Mouse (Mus musculus): Measurements from ENCODE around the gene Adam19. TPM values are rescaled to one million over a fixed set of nuclear protein-coding genes. Genes with fewer than 3 reads are reported as not detected.

Adam19 gene
- polyA plus RNA-seq, 1 experiment: 11.4 TPM

DNA sequence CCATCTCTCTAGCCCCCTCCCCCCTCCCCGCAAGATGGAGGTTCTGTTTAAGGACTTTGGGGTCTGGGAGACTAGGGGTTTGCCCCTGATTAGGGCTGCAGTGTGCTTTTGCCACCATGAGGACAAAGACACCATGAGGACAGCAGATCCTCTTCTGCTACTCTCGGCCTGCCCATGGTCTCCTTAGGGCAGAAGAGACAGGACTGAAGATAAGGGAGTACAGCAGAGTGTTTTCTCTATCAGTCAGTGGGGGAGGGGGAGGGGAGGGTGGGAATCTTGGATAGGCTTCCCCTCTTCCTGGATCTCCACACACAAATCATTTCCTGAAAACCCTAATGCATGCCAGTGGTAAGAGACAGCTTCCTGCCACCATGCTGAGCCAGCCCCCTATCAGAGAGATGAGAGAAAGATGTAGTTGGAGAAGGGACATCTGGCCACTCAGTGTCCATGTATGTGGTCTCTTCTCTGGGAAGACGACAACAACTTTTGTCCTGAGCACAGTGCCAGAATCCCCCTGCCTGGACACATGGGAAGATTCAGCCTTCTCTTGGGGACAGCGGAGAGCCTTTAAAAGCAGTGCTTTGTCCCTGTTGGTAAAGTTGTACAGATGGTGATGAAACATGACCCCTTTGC, 33.4 kb downstream of the Adam19 start:
- Histone ChIP-seq H3K4me3 (replicated peaks; ENCODE audit: insufficient read depth, low read depth, low read length) (no peak overlapping the region), H3K4me1 (ENCODE audit: control insufficient read depth, insufficient read depth, low read length) (no peaks in the 10 kb centered on the region), H3K27me3 (ENCODE audit: control insufficient read depth, insufficient read depth, low read length) (no peaks in the 10 kb centered on the region; the same call in 1 of the 2 replicates), H3K27ac (ENCODE audit: insufficient read depth, low read length) (no peak overlapping the region)
- no peak for DNase-seq
- WGBS: 73% methylated on average over 4 of the region's 4 CpGs
- TF ChIP-seq POLR2A (IDR thresholded peaks at IDR 0.05; ENCODE audit: borderline replicate concordance, insufficient read depth, low read length) (no peak), CTCF (IDR thresholded peaks at IDR 0.05; ENCODE audit: borderline replicate concordance, insufficient read depth, low read depth, low read length) (no peak)

DNA sequence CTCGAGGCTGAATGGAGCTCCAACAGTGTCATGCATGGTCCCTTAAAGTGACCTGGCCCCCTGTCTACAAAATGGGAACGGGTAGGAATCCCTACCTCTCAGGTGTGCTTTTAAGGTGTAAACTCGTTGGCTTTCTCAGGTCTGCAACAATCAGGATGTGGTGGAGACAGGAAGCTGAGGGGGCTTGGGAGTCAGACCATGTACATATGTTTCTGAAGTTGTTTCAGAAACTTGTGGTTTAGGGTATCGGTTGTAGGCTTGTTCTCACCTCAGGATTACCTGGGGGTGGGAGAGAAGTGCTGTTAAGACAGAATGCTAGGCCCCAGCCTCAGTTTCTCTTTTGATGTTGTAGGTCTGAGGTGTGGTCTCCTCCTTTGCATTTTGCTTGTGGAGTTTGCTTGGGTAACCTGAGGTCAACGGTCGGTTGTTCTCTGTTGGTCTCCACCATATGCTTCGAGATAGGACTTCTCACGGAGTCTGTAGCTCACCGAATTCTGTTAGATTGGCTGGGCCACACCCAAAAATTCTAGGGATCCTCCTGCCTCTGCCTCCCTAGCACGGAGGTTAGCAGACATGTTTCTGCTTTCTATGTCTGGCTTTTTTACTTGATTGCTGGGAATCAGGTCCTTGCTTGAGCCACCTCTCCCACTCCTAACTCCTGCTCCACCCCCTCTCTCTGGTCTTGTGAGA, 34.4 kb downstream of the Adam19 start:
- H3K4me3 ChIP-seq (replicated peaks; ENCODE audit: insufficient read depth, low read depth, low read length): no peak overlapping the region
- DNase-seq: no peak
- no peak for TF ChIP-seq CTCF (IDR thresholded peaks at IDR 0.05; ENCODE audit: borderline replicate concordance, insufficient read depth, low read depth, low read length)
- TF ChIP-seq POLR2A (IDR thresholded peaks at IDR 0.05; ENCODE audit: borderline replicate concordance, insufficient read depth, low read length): no peak
- H3K4me1 ChIP-seq (ENCODE audit: control insufficient read depth, insufficient read depth, low read length): no peaks in the 10 kb centered on the region
- 89% methylated on average over 10 of the region's 10 CpGs for WGBS
- no peaks in the 10 kb centered on the region; the same call in 1 of the 2 replicates for H3K27me3 ChIP-seq (ENCODE audit: control insufficient read depth, insufficient read depth, low read length)
- H3K27ac ChIP-seq (ENCODE audit: insufficient read depth, low read length): no peak overlapping the region

DNA sequence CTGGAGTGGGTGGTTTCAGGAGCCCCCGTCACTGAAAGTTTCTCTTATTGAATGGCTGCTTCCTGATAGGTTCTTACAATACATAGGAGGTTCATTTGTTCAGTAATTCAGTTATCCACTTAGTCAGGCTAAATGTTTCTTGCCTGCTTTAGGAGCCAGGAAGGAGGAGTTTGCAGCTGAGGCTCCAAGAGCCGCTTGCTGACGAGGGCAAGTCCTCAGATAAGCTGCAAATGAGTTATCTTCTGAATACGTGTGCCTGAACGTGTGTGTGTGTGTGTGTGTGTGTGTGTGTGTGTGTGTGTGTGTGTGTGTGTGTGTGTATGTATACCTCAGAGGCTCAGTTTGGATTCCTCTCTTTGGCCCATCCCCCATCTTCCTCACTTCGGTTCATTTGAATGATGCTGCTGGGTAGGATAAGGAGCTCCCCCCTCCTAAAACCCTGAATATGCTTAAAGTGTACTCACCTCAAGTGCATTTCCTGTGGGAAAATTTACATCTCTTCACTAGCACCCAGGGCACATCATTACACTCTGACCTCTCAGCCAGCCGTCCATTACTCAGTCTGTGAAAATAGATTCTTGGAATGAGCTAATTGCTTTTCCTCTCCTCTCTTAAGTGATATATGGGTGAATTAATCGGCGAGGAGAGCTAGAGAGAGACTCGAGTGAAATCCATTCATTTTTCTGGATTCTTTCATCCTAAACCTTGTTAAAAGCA, 35.3 kb downstream of the Adam19 start:
- 79% methylated on average over 10 of the region's 10 CpGs for WGBS
- Histone ChIP-seq H3K4me3 (replicated peaks; ENCODE audit: insufficient read depth, low read depth, low read length) (no peak overlapping the region), H3K4me1 (ENCODE audit: control insufficient read depth, insufficient read depth, low read length) (peaks cover 9% of the 10 kb centered on the region), H3K27me3 (ENCODE audit: control insufficient read depth, insufficient read depth, low read length) (no peaks in the 10 kb centered on the region; the same call in 1 of the 2 replicates), H3K27ac (ENCODE audit: insufficient read depth, low read length) (no peak overlapping the region)
- no peak for TF ChIP-seq CTCF (IDR thresholded peaks at IDR 0.05; ENCODE audit: borderline replicate concordance, insufficient read depth, low read depth, low read length)
- no peak for DNase-seq

DNA sequence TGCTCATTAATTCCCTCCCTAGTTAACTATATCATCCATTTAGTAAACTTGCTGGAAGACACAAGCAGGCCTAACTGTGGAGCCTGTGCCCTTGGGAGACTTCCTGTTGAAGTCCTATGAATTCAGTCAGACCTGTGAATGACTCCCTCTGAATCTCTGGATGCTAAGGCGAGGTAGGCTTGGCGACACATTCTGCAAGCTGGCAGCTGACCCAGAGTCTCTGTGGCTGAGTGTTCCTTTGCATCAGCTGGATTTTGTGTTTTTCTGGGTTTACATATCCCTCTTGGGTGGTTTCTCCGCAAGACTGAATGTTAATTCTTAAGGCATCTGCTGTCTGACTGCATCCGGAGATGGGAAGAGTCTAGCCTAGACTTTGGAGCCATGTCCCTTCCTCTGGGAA, 36.3 kb downstream of the Adam19 start:
- peak in 1 of 2 experiments; percentile 34 for DNase-seq
- 40% methylated on average over 4 of the region's 4 CpGs for WGBS
- H3K27ac ChIP-seq (ENCODE audit: insufficient read depth, low read length): no peak overlapping the region

DNA sequence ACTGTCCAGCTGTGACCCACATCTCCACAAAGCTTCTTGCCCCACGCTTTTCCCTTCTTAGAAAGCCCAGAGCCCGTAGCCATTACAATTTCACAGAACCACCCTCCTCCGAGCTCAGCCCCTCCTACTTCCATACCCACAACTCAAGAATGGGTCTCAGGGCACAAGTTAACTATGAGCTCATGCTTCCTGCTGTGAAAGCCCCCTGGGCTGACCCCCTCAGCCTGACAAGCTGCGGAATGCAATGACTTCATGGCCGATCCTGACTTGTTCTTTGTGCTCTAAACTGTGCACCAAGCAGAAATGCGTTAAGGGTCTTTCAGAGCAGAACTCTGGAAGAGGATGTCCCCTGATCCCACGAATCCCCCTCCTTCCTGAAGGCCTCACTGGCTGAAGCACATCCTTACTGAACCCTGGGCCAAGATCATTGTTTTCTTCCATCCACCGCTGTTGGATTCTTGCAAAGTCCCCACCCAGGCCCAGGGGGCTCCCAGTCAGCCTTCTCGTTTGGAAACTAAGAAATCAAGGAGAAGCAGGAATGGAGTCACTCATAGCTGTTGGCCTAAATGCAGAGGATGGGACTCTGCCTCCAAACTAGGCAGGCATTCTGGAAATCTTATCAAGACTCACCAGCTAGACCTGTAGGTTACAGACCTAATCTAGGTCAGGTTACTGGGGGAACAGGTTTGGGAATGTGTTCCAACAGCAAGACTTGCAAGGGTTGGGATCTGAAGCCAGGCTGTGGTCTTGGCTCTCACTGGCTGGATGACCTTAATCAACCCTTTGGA, 39.9 kb downstream of the Adam19 start:
- DNase-seq: peak in 1 of 2 experiments; percentile 58
- 0 out of 2 replicates have a peak overlapping the region, but pooled peaks have one; percentile 11 for H3K27ac ChIP-seq (ENCODE audit: insufficient read depth, low read length)
- H3K4me3 ChIP-seq (replicated peaks; ENCODE audit: insufficient read depth, low read depth, low read length): no peak overlapping the region
- 87% methylated on average over 9 of the region's 9 CpGs for WGBS
- H3K4me1 ChIP-seq (ENCODE audit: control insufficient read depth, insufficient read depth, low read length): peaks cover 19% of the 10 kb centered on the region
- TF ChIP-seq POLR2A (IDR thresholded peaks at IDR 0.05; ENCODE audit: borderline replicate concordance, insufficient read depth, low read length): no peak
- no peaks in the 10 kb centered on the region; the same call in 1 of the 2 replicates for H3K27me3 ChIP-seq (ENCODE audit: control insufficient read depth, insufficient read depth, low read length)

More for the DNA sequence above, 36.3 kb downstream of the Adam19 start:
- Histone ChIP-seq H3K4me3 (replicated peaks; ENCODE audit: insufficient read depth, low read depth, low read length) (no peak overlapping the region), H3K27me3 (ENCODE audit: control insufficient read depth, insufficient read depth, low read length) (no peaks in the 10 kb centered on the region; the same call in 1 of the 2 replicates), H3K4me1 (ENCODE audit: control insufficient read depth, insufficient read depth, low read length) (peaks cover 16% of the 10 kb centered on the region)
- TF ChIP-seq CTCF (IDR thresholded peaks at IDR 0.05; ENCODE audit: borderline replicate concordance, insufficient read depth, low read depth, low read length) (no peak), POLR2A (IDR thresholded peaks at IDR 0.05; ENCODE audit: borderline replicate concordance, insufficient read depth, low read length) (no peak)

DNA sequence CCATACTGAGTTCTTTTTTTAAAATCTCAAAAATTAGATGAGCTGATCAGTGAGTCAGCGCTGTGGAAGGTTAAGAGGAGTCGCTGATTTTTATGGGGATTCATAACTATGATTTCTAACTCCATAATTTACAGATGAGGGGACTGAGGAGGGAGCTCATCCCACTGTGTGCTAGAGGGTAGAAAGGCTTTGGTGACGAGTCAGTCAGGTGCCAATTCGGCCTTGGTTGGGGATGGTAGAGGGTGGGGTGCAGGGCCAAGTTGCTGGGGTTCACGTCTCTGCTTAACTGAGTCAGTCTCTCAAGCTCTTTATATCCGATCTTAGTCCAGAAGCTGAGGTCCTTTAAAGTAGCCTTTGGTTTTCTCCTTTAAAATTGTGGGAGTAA, 40.5 kb downstream of the Adam19 start:
- Histone ChIP-seq H3K4me3 (replicated peaks; ENCODE audit: insufficient read depth, low read depth, low read length) (no peak overlapping the region), H3K27ac (ENCODE audit: insufficient read depth, low read length) (0 out of 2 replicates have a peak overlapping the region, but pooled peaks have one; percentile 11), H3K4me1 (ENCODE audit: control insufficient read depth, insufficient read depth, low read length) (peaks cover 19% of the 10 kb centered on the region), H3K27me3 (ENCODE audit: control insufficient read depth, insufficient read depth, low read length) (no peaks in the 10 kb centered on the region; the same call in 1 of the 2 replicates)
- no peak for DNase-seq
- no peak for TF ChIP-seq POLR2A (IDR thresholded peaks at IDR 0.05; ENCODE audit: borderline replicate concordance, insufficient read depth, low read length)
- TF ChIP-seq CTCF (IDR thresholded peaks at IDR 0.05; ENCODE audit: borderline replicate concordance, insufficient read depth, low read depth, low read length): no peak
- WGBS: 57% methylated on average over 6 of the region's 6 CpGs

DNA sequence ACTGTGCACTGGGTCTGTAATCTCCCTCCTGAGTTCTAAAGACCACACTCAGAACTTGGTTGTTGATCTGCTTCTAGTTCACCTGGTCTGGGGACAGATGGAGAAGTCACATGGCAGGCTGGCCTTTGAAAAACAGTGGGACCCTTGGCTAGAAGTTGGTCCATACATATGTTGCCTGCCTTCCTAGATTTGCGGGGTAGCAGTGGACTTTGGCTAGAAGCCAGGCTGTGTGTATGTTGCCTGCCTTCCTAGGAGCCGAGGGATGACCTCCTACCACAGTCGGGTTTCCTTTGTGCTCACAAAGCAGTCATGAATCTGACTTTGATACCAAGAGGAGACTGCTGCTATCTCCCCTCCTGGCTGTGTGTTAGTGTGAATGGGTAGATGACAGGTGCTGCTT, 41.3 kb downstream of the Adam19 start:
- no peaks in the 10 kb centered on the region; the same call in 1 of the 2 replicates for H3K27me3 ChIP-seq (ENCODE audit: control insufficient read depth, insufficient read depth, low read length)
- DNase-seq: peak; percentile 47 to 72
- 8% methylated on average over 3 of the region's 3 CpGs for WGBS
- peak overlapping the region; percentile 4; the same call in 1 of the 2 replicates for H3K27ac ChIP-seq (ENCODE audit: insufficient read depth, low read length)
- TF ChIP-seq CTCF (IDR thresholded peaks at IDR 0.05; ENCODE audit: borderline replicate concordance, insufficient read depth, low read depth, low read length) (no peak), POLR2A (IDR thresholded peaks at IDR 0.05; ENCODE audit: borderline replicate concordance, insufficient read depth, low read length) (no peak)
- H3K4me1 ChIP-seq (ENCODE audit: control insufficient read depth, insufficient read depth, low read length): peaks cover 22% of the 10 kb centered on the region
- H3K4me3 ChIP-seq (replicated peaks; ENCODE audit: insufficient read depth, low read depth, low read length): no peak overlapping the region
